Mouse (Mus musculus): ENCODE results near the gene Pou2f3. TPM values are rescaled to one million over a fixed set of nuclear protein-coding genes. Genes with fewer than 3 reads are reported as not detected.

Pou2f3 gene
- total and polyA plus RNA-seq, 3 experiments: not detected

DNA sequence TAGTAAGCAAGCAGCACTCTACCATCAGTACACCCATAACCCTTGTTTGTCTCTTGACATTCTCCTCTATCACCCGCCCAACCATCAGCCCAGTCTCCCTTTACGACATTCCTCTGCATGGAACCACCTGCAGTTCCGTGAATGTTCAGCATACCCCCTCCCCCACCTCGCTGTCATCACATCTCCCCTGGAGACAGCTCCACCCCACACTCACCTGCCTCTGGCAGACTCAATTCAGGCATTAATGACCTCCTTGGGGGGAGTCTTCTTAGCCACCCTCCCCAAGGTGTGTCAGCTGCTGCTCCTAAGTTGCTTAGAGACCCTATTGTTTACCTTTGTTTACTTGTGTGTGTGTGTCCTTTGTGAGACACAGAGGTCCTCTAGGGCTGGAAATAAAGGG lies 77.8 kb downstream of the Pou2f3 start:
- H3K79me2 ChIP-seq (ENCODE audit: control insufficient read depth, insufficient read depth, low read length, poor library complexity): no peaks in the 10 kb centered on the region
- H3K36me3 ChIP-seq (ENCODE audit: control insufficient read depth in 1 of 2, insufficient read depth in 2 of 2, low read length in 2 of 2): peaks cover 0 to 4% of the 10 kb centered on the region in 2 experiments; a peak in 2 of 4 replicates
- H3K9me3 ChIP-seq (replicated peaks; ENCODE audit: insufficient read depth, low read length): no peaks in the 10 kb centered on the region
- DNase-seq (ENCODE audit: low read depth, low spot score): no peak
- TF ChIP-seq TCF12 (IDR thresholded peaks at IDR 0.05; ENCODE audit: low read depth, low read length): no peak
- H3K27me3 ChIP-seq (ENCODE audit: control insufficient read depth in 1 of 2, insufficient read depth in 2 of 2, low read length in 2 of 2): peaks cover 3 to 5% of the 10 kb centered on the region in 2 experiments; a peak in 3 of 4 replicates
- H3K9ac ChIP-seq (ENCODE audit: control insufficient read depth, low read depth, low read length, poor library complexity, severe bottlenecking): no peak overlapping the region
- H3K4me1 ChIP-seq (ENCODE audit: control insufficient read depth in 1 of 2, insufficient read depth in 2 of 2, low read length in 2 of 2): peaks cover 0 to 7% of the 10 kb centered on the region in 2 experiments; a peak in 1 of 4 replicates
- no peak overlapping the region for H3K4me3 ChIP-seq (ENCODE audit: control insufficient read depth in 1 of 2, insufficient read depth in 1 of 2, low read depth in 2 of 2, low read length in 2 of 2)
- no peak overlapping the region for H3K27ac ChIP-seq (ENCODE audit: control insufficient read depth, low read depth, low read length)

DNA sequence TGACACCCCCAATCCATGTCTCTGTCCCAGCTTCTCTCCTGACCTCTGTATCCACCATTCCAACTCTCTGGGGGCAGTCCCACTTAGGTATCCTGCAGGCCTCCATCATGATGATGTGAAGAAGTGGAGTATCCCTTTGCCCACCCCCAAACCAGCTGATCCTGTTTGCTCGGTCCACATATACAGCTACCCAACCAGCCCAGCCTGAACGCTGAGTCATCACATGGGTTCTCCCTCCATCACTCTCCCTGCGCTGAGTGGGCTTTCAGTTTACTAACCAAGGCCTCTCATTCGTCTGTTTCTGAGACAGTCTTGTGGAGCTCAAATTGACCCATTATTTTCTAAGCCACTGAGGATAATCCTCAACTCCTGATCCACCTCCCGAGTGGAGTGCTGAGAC lies 78.2 kb downstream of the Pou2f3 start:
- H3K27me3 ChIP-seq (ENCODE audit: control insufficient read depth in 1 of 2, insufficient read depth in 2 of 2, low read length in 2 of 2): peaks cover 3 to 5% of the 10 kb centered on the region in 2 experiments; a peak in 3 of 4 replicates
- no peak overlapping the region for H3K4me3 ChIP-seq (ENCODE audit: control insufficient read depth in 1 of 2, insufficient read depth in 1 of 2, low read depth in 2 of 2, low read length in 2 of 2)
- no peak overlapping the region for H3K27ac ChIP-seq (ENCODE audit: control insufficient read depth, low read depth, low read length)
- TF ChIP-seq USF2 (IDR thresholded peaks at IDR 0.05; ENCODE audit: borderline replicate concordance in 1 of 2, insufficient read depth in 1 of 2, low read depth in 1 of 2, low read length in 2 of 2): no peak
- no peak for TF ChIP-seq GATA1 (IDR thresholded peaks at IDR 0.05; ENCODE audit: low read depth, low read length)
- TF ChIP-seq TAL1 (IDR thresholded peaks at IDR 0.05; ENCODE audit: low read length): no peak
- no peak for TF ChIP-seq TBP (IDR thresholded peaks at IDR 0.05; ENCODE audit: low read depth, low read length)
- TF ChIP-seq ZNF384 (IDR thresholded peaks at IDR 0.05; ENCODE audit: low read depth, low read length): no peak
- no peak for TF ChIP-seq RAD21 (IDR thresholded peaks at IDR 0.05; ENCODE audit: low read depth, low read length)
- TF ChIP-seq TCF12 (IDR thresholded peaks at IDR 0.05; ENCODE audit: low read depth, low read length): no peak
- no peak for TF ChIP-seq MXI1 (IDR thresholded peaks at IDR 0.05; ENCODE audit: low read depth, low read length)
- TF ChIP-seq NRF1 (IDR thresholded peaks at IDR 0.05; ENCODE audit: insufficient read depth, low read depth, low read length, poor library complexity, severe bottlenecking): no peak
- no peak for TF ChIP-seq MYB (IDR thresholded peaks at IDR 0.05; ENCODE audit: low read depth, low read length)
- TF ChIP-seq GABPA (IDR thresholded peaks at IDR 0.05; ENCODE audit: low read depth, low read length): no peak
- TF ChIP-seq E2F4 (IDR thresholded peaks at IDR 0.05; ENCODE audit: borderline replicate concordance, low read depth, low read length): no peak
- no peak for TF ChIP-seq POLR2AphosphoS5 (IDR thresholded peaks at IDR 0.05; ENCODE audit: borderline replicate concordance, low read depth, low read length)
- no peak for TF ChIP-seq JUND (IDR thresholded peaks at IDR 0.05; ENCODE audit: low read depth, low read length)
- TF ChIP-seq CHD1 (IDR thresholded peaks at IDR 0.05; ENCODE audit: low read depth, low read length): no peak
- no peak for TF ChIP-seq MEF2A (IDR thresholded peaks at IDR 0.05; ENCODE audit: extremely low read depth, insufficient replicate concordance, low read depth, low read length, poor library complexity, severe bottlenecking)
- no peak for TF ChIP-seq CTCF (IDR thresholded peaks at IDR 0.05 in 2 of 3, conservative IDR thresholded peaks at IDR 0.05 in 1 of 3; ENCODE audit: control insufficient read depth in 1 of 3, insufficient read depth in 1 of 3, low read depth in 2 of 3, low read length in 3 of 3, poor library complexity in 1 of 3, severe bottlenecking in 1 of 3)
- TF ChIP-seq ZC3H11A (IDR thresholded peaks at IDR 0.05; ENCODE audit: low read depth, low read length): no peak
- no peaks in the 10 kb centered on the region for H3K9me3 ChIP-seq (replicated peaks; ENCODE audit: insufficient read depth, low read length)
- peaks cover 0 to 7% of the 10 kb centered on the region in 2 experiments; a peak in 1 of 4 replicates for H3K4me1 ChIP-seq (ENCODE audit: control insufficient read depth in 1 of 2, insufficient read depth in 2 of 2, low read length in 2 of 2)
- H3K36me3 ChIP-seq (ENCODE audit: control insufficient read depth in 1 of 2, insufficient read depth in 2 of 2, low read length in 2 of 2): peaks cover 0 to 4% of the 10 kb centered on the region in 2 experiments; a peak in 2 of 4 replicates
- no peak for DNase-seq (ENCODE audit: low read depth, low spot score)
- no peaks in the 10 kb centered on the region for H3K79me2 ChIP-seq (ENCODE audit: control insufficient read depth, insufficient read depth, low read length, poor library complexity)
- no peak overlapping the region for H3K9ac ChIP-seq (ENCODE audit: control insufficient read depth, low read depth, low read length, poor library complexity, severe bottlenecking)

All from MEL (cell line).